Mouse (Mus musculus): ENCODE measurements around the gene Gm9268. TPM values are rescaled to one million over a fixed set of nuclear protein-coding genes. Genes with fewer than 3 reads are reported as not detected.
"Not testable (repeated sequence)": the region's sequence is repeated elsewhere in the genome, so short reads cannot be mapped to it uniquely, and the experiment has no call there.

Gene Gm9268
- not detected for total RNA-seq (2021)
- long read RNA-seq, experiment 1 = 0 reads
- long read RNA-seq, experiment 2 = 0 reads

GRCm38 (mm10) chr7:43018465-43018864, at the start of gene Gm9268:
Gm9268 (plus strand) TSS chr7:43018765.
- DNase-seq = not testable (repeated sequence)

GRCm38 (mm10) chr7:42980098-42980497, 38.5 kb upstream of the Gm9268 start:
- DNase-seq = no peak

GRCm38 (mm10) chr7:42980739-42981138, 37.8 kb upstream of the Gm9268 start:
- no peak for DNase-seq

DNA sequence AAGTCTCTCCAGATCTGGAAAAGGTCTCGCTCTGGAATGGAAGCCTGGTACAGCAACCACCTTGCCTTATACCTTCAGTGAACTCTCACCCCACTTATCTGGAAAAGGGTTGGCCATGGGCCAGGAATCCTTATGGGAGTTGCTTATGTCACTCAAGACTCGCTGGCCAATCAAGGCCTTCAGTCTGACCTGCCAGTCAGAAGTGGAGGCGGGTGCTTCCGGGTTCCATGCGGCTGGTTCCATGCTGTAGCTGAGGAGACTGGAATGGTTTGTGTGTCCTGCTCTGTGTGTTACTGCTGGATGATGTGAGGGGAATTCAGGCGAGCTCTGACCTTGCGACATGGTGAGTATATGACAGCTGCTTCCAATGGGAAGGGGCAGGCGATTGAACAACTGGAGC, 59.3 kb downstream of the Gm9268 start:
- DNase-seq = no peak

Other genes with a start within 250 kb of the Gm9268 start
- not detected for gene Vmn2r62, start 225.2 kb upstream of the Gm9268 start, total RNA-seq (2021)
- under 1 TPM; 0.12 to 0.21 TPM for gene Gm2381, start 151.5 kb upstream of the Gm9268 start, total RNA-seq (2021)
- not detected for gene Vmn2r63, start 84.9 kb upstream of the Gm9268 start, total RNA-seq (2021)
- gene Zfp936, start 95.5 kb downstream of the Gm9268 start, total RNA-seq (2021) = not detected